Mouse (Mus musculus) erythroid progenitor cell, adult 5-6 weeks (primary cell): ENCODE data around the gene Gm572. TPM values are rescaled to one million over a fixed set of nuclear protein-coding genes. Genes with fewer than 3 reads are reported as not detected.

Source experiments
- ATAC-seq: replicated peaks from 2 replicates; pipeline ENCODE4 v1.8.0; 2016; ENCODE audit warnings: moderate number of reproducible peaks, mild to moderate bottlenecking, moderate TSS enrichment, inconsistent platforms; ENCODE audit not compliant: poor library complexity, low FRiP score, severe bottlenecking
- total RNA-seq, 2 experiments: library from RNA; stranded (forward) in 1 of 2; stranded (reverse) in 1 of 2; fragments of 150-400 nt in 1 of 2; fragments of 186-747, 209-891 nt in 1 of 2; gene quantifications; 2 replicates each; pipeline versions ENCODE4 v1.2.3 to v1.2.4; 2015 to 2017; ENCODE audit warnings: low replicate concordance in 2 of 2

Gene Gm572
- total RNA-seq, 2 experiments from 2014 or later: not detected

DNA sequence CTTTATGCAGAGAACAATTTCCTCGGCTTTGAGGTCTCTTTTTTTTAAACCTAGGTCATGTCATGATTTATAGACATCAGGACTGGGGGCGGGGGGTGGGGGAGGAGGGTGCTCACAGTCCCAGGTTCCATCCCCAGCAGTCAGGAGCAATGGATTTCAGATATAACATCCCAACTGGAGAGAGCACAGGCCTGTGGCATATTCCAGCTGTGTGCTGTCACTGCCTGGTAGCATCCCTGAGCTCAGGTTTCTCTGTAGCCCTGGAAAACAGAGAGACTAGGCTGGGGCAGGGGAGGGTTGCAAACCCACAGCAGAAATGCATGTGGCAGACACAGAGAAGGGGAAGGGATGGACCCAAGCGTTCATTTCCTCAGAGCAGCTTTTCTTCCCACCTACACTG lies 17.1 kb downstream of the Gm572 start:
- ATAC-seq: no peak

DNA sequence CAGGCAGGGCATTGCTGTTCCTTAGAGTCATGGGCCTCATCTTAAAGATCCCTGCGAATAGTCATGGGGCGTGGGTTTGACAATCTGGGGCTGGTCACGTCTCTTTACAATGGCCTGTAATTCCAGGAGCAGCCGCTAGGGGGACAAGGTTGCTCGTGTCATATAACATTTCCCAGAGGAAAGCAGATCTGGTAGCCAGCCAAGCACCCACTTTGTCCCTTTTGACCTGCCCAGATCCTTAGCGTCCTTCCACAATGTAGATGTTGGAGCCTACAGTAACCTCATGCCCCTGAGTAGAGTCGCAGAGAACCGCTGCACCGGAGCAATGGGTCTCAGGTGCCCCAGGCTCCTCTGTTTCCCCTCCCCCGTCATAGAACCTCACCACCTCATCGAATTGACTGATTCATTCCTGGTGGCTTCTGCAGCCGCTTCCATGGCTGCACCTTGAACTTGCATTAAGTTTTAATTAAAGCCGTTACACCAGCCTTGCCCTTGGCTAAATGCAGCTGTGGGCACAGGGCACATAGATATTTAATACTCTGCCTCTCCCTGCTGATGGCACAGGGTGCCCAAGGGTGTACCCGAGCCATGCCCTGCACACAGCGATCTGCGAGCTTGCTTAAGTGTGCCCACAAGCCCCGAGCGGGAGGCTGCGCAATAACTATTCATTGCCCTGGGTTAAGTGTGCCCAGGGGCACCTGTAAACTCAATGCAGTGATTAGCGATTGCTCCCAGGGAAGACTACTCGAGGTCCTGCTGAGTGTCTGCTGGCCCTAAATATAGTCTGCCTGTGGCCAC lies 19.2 kb downstream of the Gm572 start:
- ATAC-seq: peak; percentile 67

DNA sequence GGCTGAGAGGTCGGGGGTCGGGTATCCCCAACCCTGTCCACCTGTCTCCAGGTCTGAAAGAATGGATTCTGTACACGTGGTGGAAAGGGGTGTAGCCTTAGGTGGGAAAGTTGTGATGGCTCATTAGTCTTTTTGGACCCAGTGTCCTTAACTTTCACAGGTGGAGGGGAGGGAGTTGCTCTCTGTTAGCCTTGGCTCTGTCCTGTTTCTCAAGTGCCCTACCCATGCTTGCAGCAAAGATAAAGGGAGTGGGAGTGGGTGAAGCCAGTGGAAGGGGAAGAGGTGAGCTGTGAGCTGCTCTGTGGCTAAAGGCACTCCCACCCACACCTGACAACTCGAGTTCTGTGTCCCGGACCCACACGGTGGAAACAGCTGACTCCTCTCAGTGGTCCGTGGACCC lies 20.2 kb downstream of the Gm572 start:
- no peak for ATAC-seq

DNA sequence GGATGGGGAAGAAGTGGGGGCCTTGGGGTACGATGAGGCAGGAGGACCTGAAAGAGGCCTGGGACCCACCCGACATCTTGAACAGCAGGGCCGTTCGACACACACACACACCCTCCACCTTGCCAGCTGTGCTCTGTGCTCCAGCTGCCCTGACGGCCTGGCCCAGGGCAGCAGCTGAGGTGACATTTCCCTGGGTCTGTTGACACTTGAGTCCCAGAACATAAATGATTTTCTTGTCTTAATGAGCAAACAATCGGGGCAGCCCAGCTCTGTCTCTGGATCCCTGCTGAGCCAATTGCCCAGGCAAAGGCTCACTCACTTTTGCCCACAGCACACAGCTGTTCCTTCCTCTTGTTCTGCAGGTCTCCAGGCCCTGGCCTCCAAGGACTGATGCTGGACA lies 20.9 kb downstream of the Gm572 start:
- ATAC-seq: no peak

DNA sequence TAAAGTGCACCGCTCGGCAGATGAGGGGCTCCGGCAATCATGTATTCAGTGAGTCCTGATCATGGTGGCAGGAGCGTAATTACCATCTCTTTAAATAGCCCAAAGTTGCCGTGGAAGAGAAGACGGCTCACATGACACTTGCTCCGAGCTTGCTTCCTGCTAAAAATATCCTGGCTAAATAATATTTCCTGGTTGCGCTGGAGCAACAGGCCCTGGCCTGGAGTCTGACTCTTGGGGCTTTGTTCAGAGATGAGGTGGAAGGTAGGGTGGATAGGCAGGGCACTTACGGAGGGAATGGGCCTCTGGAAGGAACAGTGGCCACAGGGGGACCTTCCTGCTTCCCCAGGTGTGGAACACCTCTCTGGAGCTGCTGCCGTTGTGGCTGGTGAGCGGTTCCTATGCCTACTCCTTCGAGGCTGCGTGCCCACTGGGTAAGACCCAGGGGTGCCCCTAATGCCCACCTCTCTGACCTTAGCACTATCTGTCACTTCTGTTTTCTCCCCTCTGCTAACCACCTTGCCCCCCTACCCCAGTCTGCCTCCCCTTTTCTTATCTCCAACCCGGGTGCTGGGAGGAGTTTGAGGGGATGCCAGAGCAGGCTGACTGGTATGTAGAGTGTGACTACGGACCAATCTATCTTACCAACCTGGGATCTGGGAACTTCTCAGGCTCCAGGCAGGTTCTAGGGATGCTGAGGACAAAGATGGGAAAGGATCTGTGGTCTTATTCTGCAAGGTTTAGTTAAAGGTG lies 24.1 kb downstream of the Gm572 start:
- no peak for ATAC-seq

DNA sequence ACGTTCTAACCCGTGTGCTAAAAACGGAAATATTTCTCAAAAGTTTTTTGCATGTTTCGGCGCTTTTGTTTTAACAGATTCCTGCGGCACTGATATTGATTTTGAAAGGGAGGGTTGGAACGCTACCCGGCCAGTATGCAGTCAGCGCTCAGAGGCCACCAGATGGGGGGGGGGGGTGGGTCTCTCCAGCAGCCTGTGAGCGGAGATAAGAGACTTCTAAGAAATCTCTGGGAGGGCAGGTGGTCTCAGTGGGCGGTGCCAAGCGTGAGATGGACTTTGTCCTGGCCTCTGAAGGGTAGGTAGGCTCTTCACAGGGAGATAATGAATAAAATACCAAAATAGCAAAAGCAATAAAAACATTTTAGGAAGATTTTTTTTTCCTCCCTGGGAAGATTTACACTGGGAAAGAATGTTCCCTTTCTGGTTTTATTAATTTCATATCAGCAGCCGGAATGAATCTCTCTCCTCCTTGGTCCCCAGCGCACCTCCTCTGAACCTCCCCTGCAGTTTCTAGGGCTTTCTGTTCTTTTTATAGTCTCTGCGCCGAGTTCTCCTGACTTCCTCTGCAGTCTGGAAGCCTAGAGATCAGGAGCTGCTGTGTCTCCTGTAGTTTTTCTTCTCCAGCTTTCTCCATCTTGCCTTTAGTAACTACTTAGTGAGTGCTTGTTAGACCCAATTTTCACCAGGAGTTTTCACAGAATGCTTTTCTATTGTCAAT lies 28.3 kb downstream of the Gm572 start:
- no peak for ATAC-seq

DNA sequence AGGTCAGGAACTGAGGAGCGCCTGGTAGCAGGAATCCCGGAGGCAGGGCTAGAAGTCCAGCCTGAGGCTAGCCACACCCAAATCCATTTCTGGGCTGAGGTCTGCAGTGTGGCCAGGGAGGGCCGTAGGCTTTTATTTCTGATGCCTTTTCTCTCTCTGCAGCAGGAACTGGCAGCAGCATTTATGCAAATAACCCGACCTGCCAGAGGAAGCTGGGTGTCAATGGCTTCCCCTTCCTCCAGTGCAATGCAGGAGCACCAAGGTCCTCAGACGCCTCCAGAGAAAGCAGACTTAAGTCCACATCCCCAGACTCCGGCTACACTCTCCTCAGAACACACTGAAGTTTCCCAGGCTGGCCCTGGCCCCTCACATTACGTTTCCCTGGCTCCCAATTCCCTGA lies 31.9 kb downstream of the Gm572 start:
- no peak for ATAC-seq

DNA sequence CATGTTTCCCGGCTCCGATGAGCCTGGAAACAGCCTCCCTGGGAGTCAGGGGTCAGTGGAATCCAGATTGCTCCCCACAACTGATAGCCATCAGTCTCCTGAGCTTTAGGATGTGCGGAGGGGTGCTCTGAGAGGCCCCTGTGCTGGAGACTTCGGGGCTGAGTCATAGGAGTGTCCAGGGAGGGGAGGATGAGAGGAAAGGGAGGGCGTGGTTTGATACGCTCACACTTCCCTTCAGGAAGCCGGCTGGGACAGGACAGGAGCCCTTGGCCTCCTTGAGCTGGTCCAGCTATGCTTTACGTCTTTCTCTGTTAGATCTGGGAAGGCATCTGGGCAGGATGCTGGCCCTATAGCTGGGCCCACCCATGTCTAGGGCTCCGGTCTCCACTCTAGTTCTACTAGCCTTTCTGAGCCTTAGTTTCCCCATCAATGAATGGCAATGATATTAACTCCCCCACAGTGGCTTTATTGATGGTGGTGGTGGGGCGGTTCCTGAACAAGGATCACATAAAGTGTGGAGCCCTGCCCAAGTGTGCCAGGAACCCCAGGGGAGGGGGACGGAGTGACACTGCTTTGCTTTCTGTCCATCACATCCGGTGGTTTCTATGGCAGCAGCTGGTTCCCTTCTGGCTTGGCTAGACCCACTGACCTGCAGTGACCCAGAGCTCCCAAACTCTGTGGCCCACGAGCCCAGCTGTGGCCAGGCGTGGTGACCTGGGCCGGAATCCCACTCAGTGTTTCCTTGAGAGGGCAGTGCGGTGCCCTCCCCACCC lies 33.3 kb downstream of the Gm572 start:
- ATAC-seq: no peak

DNA sequence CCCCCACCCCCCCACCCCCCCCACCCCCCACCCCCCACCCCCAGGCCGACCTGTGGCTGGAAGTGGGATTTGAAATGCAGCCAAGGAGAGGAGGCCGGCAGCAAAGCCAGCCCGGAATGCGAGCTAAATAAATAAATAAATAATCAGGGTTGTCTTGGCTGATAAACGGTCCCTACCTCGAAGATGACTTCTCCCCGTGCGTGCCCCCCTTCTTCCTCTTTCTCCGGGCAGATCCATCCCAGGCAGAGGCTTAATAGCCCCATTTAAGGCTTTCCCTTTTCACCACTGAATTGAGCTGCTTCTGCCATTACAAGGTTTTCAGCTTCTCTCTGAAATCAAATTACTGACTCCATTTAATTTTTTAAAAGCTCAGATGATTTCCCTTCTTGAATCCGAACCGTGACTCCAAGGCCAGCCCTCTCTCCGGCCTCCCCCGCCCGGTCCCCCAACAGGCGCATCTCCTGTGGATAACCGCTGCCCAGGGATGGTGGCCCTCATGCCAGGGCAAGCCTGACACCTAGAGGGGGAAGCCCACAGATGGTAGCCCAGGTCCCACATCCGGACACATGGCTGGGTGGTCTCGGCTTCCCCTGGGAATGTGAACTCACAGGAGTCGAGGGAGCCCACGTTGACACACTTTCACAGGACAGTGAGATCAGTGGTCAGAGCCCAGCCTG lies 34.0 kb downstream of the Gm572 start:
- ATAC-seq: no peak

DNA sequence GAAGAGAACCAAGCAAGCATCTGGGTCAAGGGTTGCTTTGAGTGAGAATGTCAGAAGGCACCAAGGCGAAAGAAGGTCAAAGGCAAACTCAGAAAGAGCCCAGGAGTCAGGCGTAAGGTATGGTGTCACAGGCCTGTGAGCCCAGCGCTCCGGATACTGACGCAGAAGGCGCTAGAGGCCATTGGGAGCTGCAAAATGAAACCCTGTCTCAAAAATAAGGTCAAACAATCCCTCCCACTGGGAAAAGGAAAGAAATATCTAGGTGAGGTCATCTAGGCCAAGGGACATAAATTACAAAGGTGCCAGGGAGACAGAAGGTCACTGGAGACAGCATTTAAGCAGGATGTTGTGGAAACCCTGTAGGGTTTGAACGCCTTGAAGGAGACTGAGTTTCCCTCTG lies 35.0 kb downstream of the Gm572 start:
- ATAC-seq: no peak

DNA sequence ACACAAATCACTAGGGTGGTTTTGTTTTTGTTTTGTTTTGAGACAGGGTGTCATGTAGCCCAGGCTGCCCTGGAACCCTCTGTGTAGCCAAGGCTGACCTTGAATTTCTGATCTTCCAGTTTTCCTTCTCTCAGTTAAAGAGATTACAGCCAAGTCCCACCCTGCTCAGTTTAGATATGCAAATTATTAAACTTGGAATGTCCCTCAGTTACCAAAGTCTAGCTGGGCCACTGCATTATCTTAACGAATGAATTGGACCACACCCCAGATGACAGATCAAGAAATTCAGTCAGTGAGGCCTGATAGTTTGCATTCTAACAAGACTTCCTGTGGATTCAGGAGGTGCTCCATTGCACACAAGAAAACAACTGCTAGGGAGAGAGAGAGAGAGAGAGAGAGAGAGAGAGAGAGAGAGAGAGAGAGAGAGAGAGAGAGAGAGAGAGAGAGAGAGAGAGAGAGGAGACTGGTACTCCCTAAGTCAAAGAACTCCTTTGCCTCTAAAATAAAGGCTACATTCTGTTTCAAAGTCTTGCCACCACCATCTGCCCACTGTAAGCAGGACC lies 37.5 kb downstream of the Gm572 start:
- ATAC-seq: peak; percentile 53

DNA sequence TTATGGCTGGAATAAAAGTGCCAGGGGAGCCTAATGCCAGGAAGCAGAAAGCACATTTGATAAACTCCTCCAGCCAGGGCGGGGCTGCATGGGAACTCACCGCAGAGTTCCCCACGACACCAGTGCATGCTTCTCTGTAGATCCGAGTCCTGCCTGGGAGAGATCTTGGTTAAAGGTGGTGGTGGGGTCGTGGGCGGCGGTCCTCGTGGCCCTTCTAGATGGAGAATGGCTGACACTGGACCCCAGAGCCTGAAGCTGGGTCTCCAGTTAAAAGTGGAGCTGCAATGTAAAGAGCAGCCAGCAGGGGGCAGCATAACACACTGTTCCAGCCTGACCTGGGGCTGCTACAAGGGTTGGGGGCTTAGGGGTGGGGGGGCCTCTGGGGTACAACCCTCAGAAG lies 38.3 kb downstream of the Gm572 start:
- ATAC-seq: peak; percentile 67

DNA sequence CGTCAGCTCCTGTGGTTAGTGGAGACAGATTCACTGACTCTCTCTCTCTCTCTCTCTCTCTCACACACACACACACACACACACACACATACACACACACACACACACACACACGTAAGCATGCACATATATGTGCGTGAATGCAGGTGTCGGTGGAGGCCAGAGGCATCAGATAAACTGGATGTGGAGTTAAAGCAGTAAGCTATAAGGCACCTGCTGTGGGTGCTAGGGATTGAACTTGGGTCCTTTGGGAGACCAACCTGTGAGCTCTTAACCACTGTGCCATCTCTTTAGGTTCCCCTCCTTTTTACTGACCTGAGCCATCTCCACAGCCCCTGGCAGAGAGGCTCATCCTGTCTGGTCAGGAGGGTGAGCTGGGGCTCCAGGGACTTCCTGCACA lies 39.8 kb downstream of the Gm572 start:
- no peak for ATAC-seq

DNA sequence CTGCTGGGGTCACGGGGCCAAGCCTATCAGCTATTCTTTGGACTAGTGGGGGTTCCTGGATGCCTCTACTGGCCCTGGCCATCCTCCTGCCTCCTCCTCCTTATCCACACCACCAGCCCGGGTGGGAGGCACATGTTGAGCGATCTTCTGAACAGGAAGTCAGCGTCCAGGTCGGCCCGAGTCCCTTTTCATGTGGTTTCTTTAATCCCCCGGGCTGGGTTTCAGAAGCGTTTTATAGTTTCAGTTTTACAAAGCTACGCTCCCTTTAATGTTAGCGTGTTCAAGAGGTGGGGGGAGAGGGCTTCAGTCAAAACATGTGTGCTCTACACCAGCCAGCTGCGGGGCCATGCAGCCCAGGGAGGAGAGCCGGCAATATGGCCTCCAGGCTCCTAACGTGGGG lies 40.4 kb downstream of the Gm572 start:
- ATAC-seq: no peak

DNA sequence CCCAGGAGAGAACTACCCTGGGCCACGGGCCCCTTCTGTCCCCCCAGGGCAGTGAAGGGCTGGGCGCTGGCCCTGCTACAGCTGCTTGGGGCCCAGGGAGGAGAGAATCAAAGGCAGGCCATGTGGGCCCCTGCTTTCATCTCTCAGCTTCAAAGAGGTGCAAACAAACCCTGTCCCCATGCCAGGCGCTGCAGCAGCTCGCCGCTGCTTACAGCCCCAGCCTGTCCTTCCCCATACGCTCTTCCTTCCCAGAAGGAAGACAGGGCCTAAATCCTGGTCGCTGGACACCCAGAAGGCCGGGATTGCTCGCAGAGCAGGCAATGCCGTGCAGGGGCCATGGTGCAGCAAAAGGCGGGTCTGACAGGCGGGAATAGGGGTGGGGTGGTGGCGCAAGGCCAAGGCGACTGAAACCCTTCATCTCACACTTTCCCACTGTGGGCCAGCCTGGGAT lies 43.4 kb downstream of the Gm572 start:
- no peak for ATAC-seq

DNA sequence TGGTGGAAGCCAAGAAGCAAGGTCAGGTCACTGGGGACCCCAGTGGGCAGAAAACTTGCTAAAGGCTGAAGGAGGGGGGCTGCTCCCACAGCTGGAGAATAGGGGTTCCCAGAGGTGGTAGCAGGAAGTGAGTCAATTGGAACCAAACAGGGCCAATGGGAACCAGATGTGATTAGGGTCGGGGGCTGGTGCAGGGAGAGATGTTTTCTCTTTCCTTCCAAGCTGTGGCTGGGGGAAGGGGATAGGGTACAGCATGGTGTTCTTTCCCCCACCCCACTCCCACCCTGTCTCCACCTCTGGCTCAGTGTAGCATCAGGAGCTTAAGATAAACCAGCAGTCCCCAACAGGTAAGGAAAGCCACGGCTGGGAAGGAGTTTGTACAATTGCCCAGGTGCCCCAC lies 45.0 kb downstream of the Gm572 start:
- ATAC-seq: no peak

DNA sequence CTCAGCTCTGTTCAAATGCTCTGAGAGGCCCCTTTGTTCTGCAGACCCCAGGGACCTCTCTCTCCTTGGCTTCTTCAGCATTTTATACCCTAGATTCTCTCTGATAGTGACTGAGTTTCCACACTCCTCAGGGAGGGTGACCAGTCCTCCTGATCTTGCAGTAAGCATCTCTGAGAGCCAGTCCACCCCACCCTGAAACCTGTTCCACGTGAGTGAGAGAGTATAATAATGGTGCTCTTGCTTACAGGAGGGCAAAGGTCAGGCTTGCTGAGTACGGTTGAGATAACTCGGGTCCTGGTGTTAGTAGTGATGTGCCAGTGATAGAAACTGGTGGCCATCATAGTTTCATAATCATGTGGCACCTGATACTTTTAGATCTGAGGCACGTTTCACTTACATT lies 48.1 kb downstream of the Gm572 start:
- ATAC-seq: no peak

DNA sequence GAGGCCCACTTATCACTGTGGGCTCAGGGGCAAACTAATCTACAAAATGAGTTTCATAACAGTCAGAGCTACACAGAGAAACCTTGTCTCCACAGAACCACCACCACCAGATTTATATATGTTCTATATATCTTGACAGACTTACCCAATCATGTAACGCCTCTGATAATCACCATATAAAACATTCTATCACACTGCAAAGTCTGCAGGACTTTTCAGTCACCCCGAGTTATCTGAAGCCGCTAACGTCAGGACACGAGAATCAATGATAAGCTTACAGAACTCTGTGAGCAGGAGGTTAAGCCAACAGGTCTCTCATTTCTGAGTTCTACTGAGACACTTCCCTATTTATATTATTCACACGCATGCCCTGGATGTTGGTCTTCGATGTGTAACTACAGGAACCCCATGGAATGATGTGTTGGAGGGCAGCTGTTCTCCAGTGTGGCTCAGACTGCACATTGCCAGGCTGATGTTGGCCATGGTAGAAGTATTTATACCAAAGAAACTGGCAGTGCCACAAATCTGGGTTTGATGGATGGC lies 50.4 kb downstream of the Gm572 start:
- ATAC-seq: no peak

DNA sequence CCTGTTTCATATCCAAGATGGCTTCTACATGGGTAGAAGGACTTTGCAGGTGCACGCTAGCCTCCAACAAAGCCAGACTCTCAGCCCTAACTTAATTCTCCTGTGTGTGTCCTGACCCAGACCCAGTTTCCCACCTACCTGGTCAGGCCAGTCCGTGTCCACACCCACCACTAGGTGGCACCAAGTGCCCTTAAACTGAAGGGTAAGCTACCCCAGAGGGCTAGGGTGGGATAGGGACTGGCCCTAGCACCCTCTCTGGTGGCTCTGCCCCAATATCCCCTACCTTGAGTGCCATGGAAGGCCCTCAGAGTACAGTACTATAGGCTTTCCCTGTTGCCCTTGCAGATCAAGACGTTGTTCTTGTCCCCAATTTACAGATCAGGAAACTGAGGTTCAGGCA lies 61.6 kb downstream of the Gm572 start:
- no peak for ATAC-seq
